Mouse (Mus musculus) liver, postnatal 0 days (tissue): ENCODE measurements around the gene Lrwd1.

ENCODE experiments used
- CTCF ChIP-seq: sonication (generic); IDR thresholded peaks from 2 replicates; pipeline ENCODE4 v1.5.1; 2016; ENCODE audit warnings: antibody characterized with exemption, low read depth
- EP300 ChIP-seq: IDR thresholded peaks from 2 replicates; pipeline ENCODE4 v1.6.1; 2016; ENCODE audit warnings: antibody characterized with exemption, low read depth, mild to moderate bottlenecking

GRCm38 (mm10) chr5:136173606-136174463 lies 38.0 kb upstream of the Lrwd1 start:
- TF ChIP-seq CTCF: no peak
- no peak for TF ChIP-seq EP300
